Mouse (Mus musculus): ENCODE results near the gene Mrpl35.

Mrpl35 gene

GRCm38 (mm10) chr6:71791771-71792170 lies 35.0 kb downstream of the Mrpl35 start:
- DNase-seq = no peak

GRCm38 (mm10) chr6:71788348-71788747 lies 38.4 kb downstream of the Mrpl35 start:
- DNase-seq = no peak

- no peak for DNase-seq
These were observed 43.6 kb downstream of the Mrpl35 start for GRCm38 (mm10) chr6:71783165-71783564.

- no peak for DNase-seq
These were observed 46.3 kb downstream of the Mrpl35 start for GRCm38 (mm10) chr6:71780431-71780830.

GRCm38 (mm10) chr6:71779831-71780230 lies 46.9 kb downstream of the Mrpl35 start:
- no peak for DNase-seq

GRCm38 (mm10) chr6:71778016-71778415 lies 48.8 kb downstream of the Mrpl35 start:
- no peak for DNase-seq

GRCm38 (mm10) chr6:71772636-71773208 lies 54.0 kb downstream of the Mrpl35 start:
- DNase-seq = peak; percentile 35

- no peak for DNase-seq
These were observed 54.6 kb downstream of the Mrpl35 start for GRCm38 (mm10) chr6:71772156-71772555.

GRCm38 (mm10) chr6:71771282-71771681 lies 55.5 kb downstream of the Mrpl35 start:
- DNase-seq = no peak

GRCm38 (mm10) chr6:71770856-71771255 lies 55.9 kb downstream of the Mrpl35 start:
- DNase-seq = no peak

GRCm38 (mm10) chr6:71769901-71770690 lies 56.7 kb downstream of the Mrpl35 start:
- no peak for DNase-seq

GRCm38 (mm10) chr6:71767761-71768160 lies 59.0 kb downstream of the Mrpl35 start:
- DNase-seq = no peak

Measured in lung, postnatal 36 days (tissue).